Mouse (Mus musculus) cerebellum, adult 2 months (tissue): Measurements from ENCODE around the gene Pramel1.

ENCODE experiments used
- CTCF ChIP-seq: fragments of 200-500 bp; IDR thresholded peaks from 2 replicates; pipeline ENCODE4 v1.5.1; 2011; ENCODE audit warnings: low read depth, mild to moderate bottlenecking, control low read depth, low read length, moderate library complexity, borderline replicate concordance; ENCODE audit not compliant: insufficient read depth
- POLR2A ChIP-seq: fragments of 200-500 bp; IDR thresholded peaks from 2 replicates; pipeline ENCODE4 v1.6.1; 2011; ENCODE audit warnings: low read length, control low read depth, borderline replicate concordance; ENCODE audit not compliant: insufficient read depth

DNA sequence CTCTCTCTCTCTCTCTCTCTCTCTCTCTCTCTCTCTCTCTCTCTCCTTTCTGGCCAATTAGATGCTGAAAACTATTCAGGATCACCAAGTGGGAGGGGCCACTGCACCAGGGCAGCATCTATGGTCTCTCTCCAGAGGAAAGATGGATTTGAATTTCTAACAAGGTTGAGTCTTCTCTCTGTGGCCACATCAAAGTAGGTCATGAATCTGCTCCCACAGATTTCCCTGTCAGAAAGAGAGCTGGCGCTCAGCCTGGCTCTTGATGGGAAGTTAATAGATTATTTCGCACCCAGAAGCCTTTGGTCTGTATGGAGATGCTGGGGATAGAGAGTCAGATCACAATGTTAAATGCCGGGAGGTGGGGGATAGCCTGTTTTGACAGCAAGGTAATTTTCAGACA, 12.1 kb upstream of the Pramel1 start:
- TF ChIP-seq CTCF = no peak
- no peak for TF ChIP-seq POLR2A
